Mouse (Mus musculus): ENCODE data around the gene Muc4. TPM values are rescaled to one million over a fixed set of nuclear protein-coding genes. Genes with fewer than 3 reads are reported as not detected.

Gene Muc4
- polyA plus RNA-seq, 1 experiment: 0.12 TPM

GRCm38 (mm10) chr16:32723163-32723562 is 12.5 kb upstream of the Muc4 start:
- Histone ChIP-seq H3K4me2 (ENCODE audit: low read depth) (no peak overlapping the region), H3K36me3 (ENCODE audit: control insufficient read depth, insufficient read depth) (no peaks in the 10 kb centered on the region), H3ac (ENCODE audit: control insufficient read depth, insufficient read length) (no peak overlapping the region), H3K4me3 (no peak overlapping the region), H3K79me2 (ENCODE audit: control insufficient read depth, insufficient read depth) (no peaks in the 10 kb centered on the region), H3K27me3 (ENCODE audit: control insufficient read depth, insufficient read depth, insufficient read length) (no peaks in the 10 kb centered on the region)
- TF ChIP-seq TCF12 (IDR thresholded peaks at IDR 0.05; ENCODE audit: insufficient read depth, poor library complexity, severe bottlenecking) (no peak), MYOD1 (IDR thresholded peaks at IDR 0.05; ENCODE audit: control insufficient read depth in 1 of 3, insufficient read length in 2 of 3, low read depth in 2 of 3) (no peak), MYOG (IDR thresholded peaks at IDR 0.05; ENCODE audit: control insufficient read depth in 1 of 3, insufficient read depth in 1 of 3, insufficient read length in 2 of 3, low read depth in 2 of 3) (no peak)

GRCm38 (mm10) chr16:32723767-32724166 is 11.9 kb upstream of the Muc4 start:
- H3ac ChIP-seq (ENCODE audit: control insufficient read depth, insufficient read length): no peak overlapping the region
- no peaks in the 10 kb centered on the region for H3K36me3 ChIP-seq (ENCODE audit: control insufficient read depth, insufficient read depth)
- no peak for TF ChIP-seq POLR2A (IDR thresholded peaks at IDR 0.05; ENCODE audit: insufficient read length, low read depth)
- TF ChIP-seq USF1 (IDR thresholded peaks at IDR 0.05; ENCODE audit: low read depth): no peak
- TF ChIP-seq E2F4 (IDR thresholded peaks at IDR 0.05; ENCODE audit: insufficient read depth): no peak
- TF ChIP-seq POLR2AphosphoS2 (IDR thresholded peaks at IDR 0.05; ENCODE audit: insufficient read length, low read depth): no peak
- no peak for TF ChIP-seq TCF3 (IDR thresholded peaks at IDR 0.05; ENCODE audit: insufficient read length, low read depth)
- no peak for TF ChIP-seq CEBPB (IDR thresholded peaks at IDR 0.05; ENCODE audit: insufficient read depth, poor library complexity, severe bottlenecking)
- no peak for TF ChIP-seq MAX (IDR thresholded peaks at IDR 0.05; ENCODE audit: low read depth)
- no peak for TF ChIP-seq SRF (IDR thresholded peaks at IDR 0.05; ENCODE audit: control insufficient read depth, insufficient read length, low read depth)
- no peak for TF ChIP-seq REST (IDR thresholded peaks at IDR 0.05; ENCODE audit: insufficient read depth, insufficient read length)
- no peak for TF ChIP-seq MYOG (IDR thresholded peaks at IDR 0.05; ENCODE audit: control insufficient read depth in 1 of 3, insufficient read depth in 1 of 3, insufficient read length in 2 of 3, low read depth in 2 of 3)
- TF ChIP-seq TCF12 (IDR thresholded peaks at IDR 0.05; ENCODE audit: insufficient read depth, poor library complexity, severe bottlenecking): no peak
- no peak overlapping the region for H3K4me2 ChIP-seq (ENCODE audit: low read depth)
- no peaks in the 10 kb centered on the region for H3K79me2 ChIP-seq (ENCODE audit: control insufficient read depth, insufficient read depth)
- H3K27me3 ChIP-seq (ENCODE audit: control insufficient read depth, insufficient read depth, insufficient read length): no peaks in the 10 kb centered on the region
- no peak overlapping the region for H3K4me3 ChIP-seq

- no peaks in the 10 kb centered on the region for H3K27me3 ChIP-seq (ENCODE audit: control insufficient read depth, insufficient read depth, insufficient read length)
- H3K4me3 ChIP-seq: no peak overlapping the region
- no peaks in the 10 kb centered on the region for H3K36me3 ChIP-seq (ENCODE audit: control insufficient read depth, insufficient read depth)
- no peak for TF ChIP-seq REST (IDR thresholded peaks at IDR 0.05; ENCODE audit: insufficient read depth, insufficient read length)
- no peak for TF ChIP-seq TCF3 (IDR thresholded peaks at IDR 0.05; ENCODE audit: insufficient read length, low read depth)
- H3K4me2 ChIP-seq (ENCODE audit: low read depth): no peak overlapping the region
- H3ac ChIP-seq (ENCODE audit: control insufficient read depth, insufficient read length): no peak overlapping the region
- H3K79me2 ChIP-seq (ENCODE audit: control insufficient read depth, insufficient read depth): no peaks in the 10 kb centered on the region
These were observed 11.4 kb upstream of the Muc4 start for GRCm38 (mm10) chr16:32724259-32724658.

- no peaks in the 10 kb centered on the region for H3K79me2 ChIP-seq (ENCODE audit: control insufficient read depth, insufficient read depth)
- H3K36me3 ChIP-seq (ENCODE audit: control insufficient read depth, insufficient read depth): no peaks in the 10 kb centered on the region
- H3K4me2 ChIP-seq (ENCODE audit: low read depth): no peak overlapping the region
- no peaks in the 10 kb centered on the region for H3K27me3 ChIP-seq (ENCODE audit: control insufficient read depth, insufficient read depth, insufficient read length)
- H3ac ChIP-seq (ENCODE audit: control insufficient read depth, insufficient read length): no peak overlapping the region
- H3K4me3 ChIP-seq: no peak overlapping the region
- TF ChIP-seq E2F4 (IDR thresholded peaks at IDR 0.05; ENCODE audit: insufficient read depth): no peak
These were observed 9.2 kb upstream of the Muc4 start for GRCm38 (mm10) chr16:32726501-32726900.

GRCm38 (mm10) chr16:32728240-32728639 is 7.4 kb upstream of the Muc4 start:
- Histone ChIP-seq H3ac (ENCODE audit: control insufficient read depth, insufficient read length) (no peak overlapping the region), H3K27me3 (ENCODE audit: control insufficient read depth, insufficient read depth, insufficient read length) (no peaks in the 10 kb centered on the region), H3K79me2 (ENCODE audit: control insufficient read depth, insufficient read depth) (no peaks in the 10 kb centered on the region), H3K36me3 (ENCODE audit: control insufficient read depth, insufficient read depth) (no peaks in the 10 kb centered on the region), H3K4me3 (no peak overlapping the region), H3K4me2 (ENCODE audit: low read depth) (no peak overlapping the region)
- TF ChIP-seq MYOG (IDR thresholded peaks at IDR 0.05; ENCODE audit: control insufficient read depth in 1 of 3, insufficient read depth in 1 of 3, insufficient read length in 2 of 3, low read depth in 2 of 3): no peak

GRCm38 (mm10) chr16:32728730-32729129 is 7.0 kb upstream of the Muc4 start:
- H3K4me3 ChIP-seq: no peak overlapping the region

More at GRCm38 (mm10) chr16:32728730-32729129, 7.0 kb upstream of the Muc4 start:
- Histone ChIP-seq H3K36me3 (ENCODE audit: control insufficient read depth, insufficient read depth) (no peaks in the 10 kb centered on the region), H3K79me2 (ENCODE audit: control insufficient read depth, insufficient read depth) (no peaks in the 10 kb centered on the region), H3ac (ENCODE audit: control insufficient read depth, insufficient read length) (no peak overlapping the region), H3K4me2 (ENCODE audit: low read depth) (no peak overlapping the region), H3K27me3 (ENCODE audit: control insufficient read depth, insufficient read depth, insufficient read length) (no peaks in the 10 kb centered on the region)
- TF ChIP-seq USF1 (IDR thresholded peaks at IDR 0.05; ENCODE audit: low read depth) (no peak), POLR2A (IDR thresholded peaks at IDR 0.05; ENCODE audit: insufficient read length, low read depth) (no peak), TCF12 (IDR thresholded peaks at IDR 0.05; ENCODE audit: insufficient read depth, poor library complexity, severe bottlenecking) (no peak), CEBPB (IDR thresholded peaks at IDR 0.05; ENCODE audit: insufficient read depth, poor library complexity, severe bottlenecking) (no peak)

Measured in myocyte (in vitro differentiated cells).